Mouse (Mus musculus): ENCODE measurements around the gene Ebf1.
A peak's percentile ranks its signal among the peaks of the same experiment; 100 is the strongest.

Ebf1 gene

DNA sequence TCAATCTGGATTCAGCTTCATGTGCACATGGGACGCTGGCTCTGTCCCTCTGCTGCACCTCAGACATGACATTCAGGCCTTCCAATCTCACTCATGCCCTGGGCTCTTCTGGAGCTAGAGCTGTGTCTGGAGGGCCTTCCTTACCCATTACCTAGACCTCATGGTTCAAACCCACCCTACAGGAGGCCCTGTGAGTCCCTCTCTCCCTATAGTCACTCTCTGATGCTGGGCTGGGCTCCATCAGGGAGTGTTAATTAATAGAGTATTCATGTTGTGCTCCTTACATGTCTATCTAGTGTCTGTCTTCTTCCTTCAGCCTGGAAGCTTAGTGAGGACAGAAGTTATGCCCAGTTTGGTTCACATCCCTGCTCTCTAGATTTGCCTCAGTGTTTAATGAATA lies 88.7 kb downstream of the Ebf1 start:
- no peak for DNase-seq

DNA sequence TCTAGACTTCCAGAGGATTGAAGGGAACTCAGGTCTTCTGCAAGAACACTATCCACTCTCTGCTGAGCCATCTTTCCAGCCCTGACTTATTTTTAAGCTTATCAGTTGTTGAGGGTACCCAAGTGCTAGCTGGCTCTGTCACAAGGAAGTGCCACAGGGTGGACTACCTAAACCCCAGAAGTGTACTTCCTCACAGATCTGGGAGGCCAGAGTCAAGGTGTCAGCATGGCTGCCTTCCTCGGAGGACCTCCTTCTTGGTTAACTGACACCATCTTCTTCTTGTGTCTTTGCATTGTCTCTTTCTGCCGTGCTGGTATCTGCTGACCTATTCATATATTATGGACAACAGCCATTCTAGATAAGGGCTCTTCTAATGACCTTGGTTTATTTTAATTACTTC lies 89.3 kb downstream of the Ebf1 start:
- peak; percentile 56 to 57 for DNase-seq

GRCm38 (mm10) chr11:44707381-44708289 lies 90.5 kb downstream of the Ebf1 start:
- DNase-seq = peak; percentile 28 to 34

- DNase-seq = no peak
Measured at GRCm38 (mm10) chr11:44708290-44708685, 91.2 kb downstream of the Ebf1 start.

- DNase-seq = no peak
Measured at GRCm38 (mm10) chr11:44709073-44709618, 92.0 kb downstream of the Ebf1 start.

- DNase-seq = peak; percentile 26 to 31
Measured at GRCm38 (mm10) chr11:44709869-44710460, 92.8 kb downstream of the Ebf1 start.

- DNase-seq = no peak
Measured at GRCm38 (mm10) chr11:44710861-44711260, 93.7 kb downstream of the Ebf1 start.

- no peak for DNase-seq
Measured at GRCm38 (mm10) chr11:44714188-44714587, 97.1 kb downstream of the Ebf1 start.

DNA sequence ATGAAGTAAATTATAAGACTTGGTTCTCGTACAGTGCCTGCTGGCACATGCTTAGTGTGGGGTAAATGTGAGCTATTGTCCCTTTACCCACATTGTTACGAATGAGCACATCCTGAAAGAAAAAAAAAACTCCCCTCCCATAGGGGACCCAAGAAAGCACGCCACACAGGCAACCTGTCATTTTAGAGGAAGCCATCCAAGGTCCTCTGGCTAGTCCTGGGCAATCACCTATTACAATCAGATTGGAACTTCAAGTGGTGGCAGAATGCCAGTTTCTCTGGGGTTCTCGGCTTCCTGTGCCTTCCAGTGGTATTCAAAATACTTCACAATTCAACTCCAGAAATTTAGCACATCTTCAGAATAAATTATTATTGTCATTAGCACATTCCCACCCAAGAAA lies 98.7 kb downstream of the Ebf1 start:
- no peak for DNase-seq

GRCm38 (mm10) chr11:44716928-44717327 lies 99.8 kb downstream of the Ebf1 start:
- no peak for DNase-seq

DNA sequence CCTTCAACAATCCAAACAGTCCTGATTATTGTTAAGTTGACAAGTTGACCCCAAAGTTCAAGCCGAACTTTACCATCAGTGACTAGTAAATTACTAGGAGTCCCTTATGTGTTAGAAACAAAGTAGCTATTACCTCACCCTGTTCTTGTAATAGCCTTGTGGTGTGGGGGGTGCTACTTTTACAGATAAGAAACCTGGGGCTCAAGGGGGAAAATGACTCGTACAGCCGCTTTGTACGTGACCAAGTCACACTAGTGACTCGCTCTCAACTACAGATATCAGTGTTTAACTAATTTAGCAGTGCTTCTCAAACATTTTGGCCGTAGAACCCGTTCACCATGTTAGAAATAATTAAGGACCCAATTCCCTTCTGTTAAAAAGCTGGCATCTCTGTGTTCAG lies 100.5 kb downstream of the Ebf1 start:
- no peak for DNase-seq

DNA sequence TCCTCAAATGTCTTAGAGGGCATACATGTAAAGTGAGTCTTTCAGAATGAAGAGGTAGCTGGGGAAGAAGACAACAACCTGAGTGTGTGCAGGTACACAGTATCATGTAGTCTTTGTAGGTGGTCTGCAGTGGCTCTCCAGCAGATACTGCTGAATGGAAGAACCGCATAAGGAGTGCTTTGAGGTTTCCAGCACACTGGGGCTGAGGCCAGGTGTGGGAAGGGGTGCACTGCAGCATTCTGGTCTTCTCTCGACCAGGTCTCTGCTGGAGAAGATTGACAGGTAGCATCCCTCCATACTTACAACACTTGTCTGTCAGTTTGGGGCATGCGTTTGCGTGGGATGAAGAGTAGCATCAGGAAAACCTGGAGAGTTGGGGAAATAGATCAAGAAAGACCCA lies 104.9 kb downstream of the Ebf1 start:
- no peak for DNase-seq

GRCm38 (mm10) chr11:44723950-44724502 lies 106.9 kb downstream of the Ebf1 start:
- no peak for DNase-seq

GRCm38 (mm10) chr11:44725732-44726131 lies 108.6 kb downstream of the Ebf1 start:
- no peak for DNase-seq

GRCm38 (mm10) chr11:44727376-44727775 lies 110.3 kb downstream of the Ebf1 start:
- DNase-seq = no peak

GRCm38 (mm10) chr11:44727821-44728220 lies 110.7 kb downstream of the Ebf1 start:
- no peak for DNase-seq

DNA sequence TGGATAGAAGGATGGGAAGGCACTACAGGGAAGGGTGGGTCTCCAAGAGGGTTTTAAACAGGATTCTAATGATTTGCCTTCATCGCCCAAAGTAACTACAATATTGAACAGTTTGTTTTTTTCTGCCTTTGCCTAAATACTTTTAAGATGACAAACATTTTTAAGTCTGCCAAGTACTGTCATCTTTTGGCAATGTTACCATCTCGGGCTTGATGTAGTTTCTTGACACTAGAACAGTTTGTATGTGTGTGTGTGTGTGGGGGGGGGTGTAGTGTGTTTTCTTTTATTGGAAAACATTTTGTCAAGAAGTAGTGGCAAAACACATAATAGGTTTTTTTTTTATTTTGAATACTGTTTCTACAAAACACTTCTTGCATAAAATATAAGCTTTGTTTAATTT lies 111.2 kb downstream of the Ebf1 start:
- DNase-seq = no peak

GRCm38 (mm10) chr11:44729931-44730330 lies 112.8 kb downstream of the Ebf1 start:
- DNase-seq = no peak

- DNase-seq = no peak
Measured at GRCm38 (mm10) chr11:44731763-44732162, 114.6 kb downstream of the Ebf1 start.

DNA sequence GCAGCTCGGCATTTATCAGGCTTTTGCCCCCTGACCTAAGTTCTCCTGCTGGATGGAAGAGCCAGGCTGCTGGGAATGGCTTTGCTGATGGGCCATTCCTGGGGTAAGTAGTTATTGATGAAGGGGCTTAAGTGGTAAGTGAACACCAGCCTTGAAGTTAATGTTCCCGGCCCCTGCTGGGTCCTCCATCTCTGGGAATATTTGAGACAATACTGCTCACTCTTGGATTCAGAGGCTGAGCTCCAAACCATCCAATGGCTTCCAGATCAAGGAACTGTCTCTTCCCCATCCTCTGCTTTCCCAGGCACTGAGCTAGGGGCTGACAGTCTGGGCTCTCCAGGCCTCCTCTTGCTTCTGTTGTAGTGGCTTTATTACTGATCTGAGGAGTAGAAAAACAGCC lies 116.2 kb downstream of the Ebf1 start:
- DNase-seq = no peak

DNA sequence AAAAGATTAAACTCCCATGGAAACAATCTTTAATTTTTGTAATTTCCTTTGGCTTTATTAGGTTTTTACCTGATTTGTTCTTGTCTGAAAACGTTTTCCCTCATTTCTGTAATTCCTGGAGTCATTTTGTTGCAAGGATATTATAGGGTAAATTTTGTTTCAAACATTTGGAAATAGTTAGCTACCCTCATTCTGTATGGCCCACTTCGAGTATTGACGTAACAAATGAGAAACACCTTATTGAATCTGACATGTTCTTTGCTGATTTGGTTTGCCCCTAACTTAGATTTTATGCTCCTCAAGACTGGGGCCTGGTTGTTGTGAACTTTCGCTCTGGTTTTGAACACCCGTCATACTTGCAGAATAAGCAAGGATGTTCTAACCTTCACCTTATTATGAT lies 120.9 kb downstream of the Ebf1 start:
- DNase-seq = no peak

GRCm38 (mm10) chr11:44738820-44739219 lies 121.7 kb downstream of the Ebf1 start:
- DNase-seq = no peak

GRCm38 (mm10) chr11:44740278-44741041 lies 123.3 kb downstream of the Ebf1 start:
- no peak for DNase-seq
